Mouse (Mus musculus) c-Kit-negative CD71-positive TER-119-positive erythroid progenitor cells, embryonic 14.5 days (primary cell): ENCODE measurements at regions not wholly inside any gene's neighbourhood (a gene's known extent, or its start where the extent isn't known, plus 50 kb on each side); places are given as distances from the start of the nearest gene placed in this dataset.

Experiments used
- DNase-seq: peaks from one replicate; pipeline ENCODE4 v3.0.0-alpha.2; 2013; ENCODE audit warnings: low read depth, low spot score

DNA sequence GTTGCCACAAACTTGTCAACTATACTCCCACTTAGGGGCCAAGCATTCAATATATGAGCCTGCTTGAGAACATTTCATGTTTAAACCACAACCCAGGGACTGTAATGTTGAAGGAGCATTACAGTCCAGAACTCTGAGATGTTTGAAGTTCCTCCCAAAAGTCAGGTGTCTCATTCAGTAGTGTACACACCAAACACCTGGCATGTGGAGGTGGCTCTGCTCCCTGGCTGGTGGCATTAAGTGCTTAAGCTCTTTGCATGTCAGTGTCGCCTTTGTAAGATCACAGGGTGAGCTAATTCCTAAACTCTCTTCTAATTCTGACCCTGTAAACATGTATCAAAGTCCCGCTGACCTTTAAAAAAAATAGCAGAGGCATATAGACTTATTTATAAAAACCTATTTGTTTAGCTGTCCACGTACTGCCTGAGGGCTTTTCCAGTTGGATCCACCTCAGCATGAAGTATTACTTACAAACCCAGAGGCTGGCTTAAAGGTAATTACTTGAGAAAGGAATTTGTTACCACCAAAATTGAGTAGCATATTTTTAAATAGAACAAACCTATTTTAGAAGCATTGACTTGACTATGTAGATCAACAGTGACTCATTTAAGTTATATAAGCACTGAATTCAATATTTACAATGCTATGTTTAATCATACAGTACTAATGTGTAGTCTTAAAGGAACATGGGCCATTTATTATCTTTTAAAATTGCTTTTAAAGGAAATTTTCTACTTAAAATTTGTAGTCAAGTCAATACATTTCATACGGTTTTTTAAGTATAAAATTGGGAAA, 276.3 kb upstream of the Fermt1 start:
- no peak for DNase-seq

DNA sequence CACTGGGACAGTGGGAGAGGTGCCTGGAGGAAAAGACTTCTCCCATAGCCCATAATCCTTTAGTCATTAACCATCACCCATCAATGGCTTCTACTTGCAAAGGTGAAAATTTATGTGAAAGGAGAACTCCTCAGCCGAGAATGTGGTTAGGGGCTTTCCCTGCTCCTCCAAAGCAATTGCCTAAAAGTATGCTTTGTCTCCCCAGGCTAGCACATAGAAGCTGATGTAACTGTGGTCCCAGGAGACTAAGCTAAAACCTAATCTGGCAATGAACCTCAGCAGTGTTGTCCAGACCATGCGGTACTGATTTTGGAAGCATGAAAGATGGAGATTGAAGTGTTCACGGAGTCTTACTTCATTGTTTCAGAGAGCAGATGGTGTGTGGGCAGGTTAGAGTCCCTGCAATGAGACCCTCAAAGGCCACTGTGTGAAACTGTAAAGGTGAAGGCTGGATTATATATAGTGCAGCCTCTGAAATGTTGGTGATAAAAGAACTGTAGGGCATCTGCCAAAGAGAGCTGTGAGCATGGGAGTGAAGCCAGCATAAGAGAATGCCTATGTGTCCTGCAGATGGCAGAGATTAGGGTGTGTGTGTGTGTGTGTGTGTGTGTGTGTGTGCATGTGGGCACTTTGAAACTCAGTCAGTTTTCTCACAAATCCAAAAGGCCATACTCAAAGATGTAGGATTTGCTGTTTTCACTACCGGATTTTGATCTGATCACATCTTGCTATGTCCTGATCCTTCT, 289.6 kb upstream of the Fermt1 start:
- DNase-seq: no peak

GRCm38 (mm10) chr2:133252131-133252530, 299.8 kb upstream of the Bmp2 start:
- DNase-seq: no peak

- no peak for DNase-seq
Measured at GRCm38 (mm10) chr2:133274424-133274823, 277.5 kb upstream of the Bmp2 start.

DNA sequence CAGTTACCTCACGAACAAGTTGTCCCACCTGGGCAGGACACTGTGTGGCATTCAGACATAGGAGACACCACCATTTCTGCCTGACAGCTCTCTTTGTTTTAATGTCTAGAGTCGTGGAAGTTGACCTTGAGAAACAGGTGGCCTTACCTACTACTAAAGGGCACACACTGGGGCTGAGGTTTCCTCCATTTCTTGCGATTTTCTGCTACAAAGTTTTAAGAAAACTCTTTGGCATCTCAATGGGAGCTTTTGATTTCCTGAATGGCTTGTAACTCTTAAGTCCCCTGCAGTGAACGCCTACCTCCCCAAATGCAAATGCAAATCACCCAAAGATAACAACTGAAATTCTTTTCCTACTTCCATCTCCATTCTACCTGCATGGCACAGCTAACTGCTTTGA, 273.4 kb upstream of the Bmp2 start:
- DNase-seq: no peak

DNA sequence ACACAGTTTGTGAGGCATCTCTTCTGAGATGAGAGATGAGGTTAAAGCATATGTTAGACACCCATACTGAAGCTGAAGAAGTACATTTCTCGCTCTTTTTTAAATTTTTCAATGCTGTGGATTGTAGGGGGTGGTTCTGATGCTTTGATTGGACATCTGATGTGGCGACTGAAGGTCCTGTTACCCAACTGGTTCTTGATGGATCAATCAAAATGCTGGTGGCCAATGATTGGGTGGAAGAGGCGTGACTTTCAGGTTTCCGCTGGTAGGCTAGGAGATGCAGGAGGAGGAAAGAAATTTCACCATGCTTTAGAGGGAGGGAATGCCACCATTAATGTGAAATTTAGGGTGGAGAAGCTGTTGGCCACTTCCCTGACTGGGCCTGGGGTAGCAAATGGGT, 272.7 kb upstream of the Bmp2 start:
- no peak for DNase-seq

DNA sequence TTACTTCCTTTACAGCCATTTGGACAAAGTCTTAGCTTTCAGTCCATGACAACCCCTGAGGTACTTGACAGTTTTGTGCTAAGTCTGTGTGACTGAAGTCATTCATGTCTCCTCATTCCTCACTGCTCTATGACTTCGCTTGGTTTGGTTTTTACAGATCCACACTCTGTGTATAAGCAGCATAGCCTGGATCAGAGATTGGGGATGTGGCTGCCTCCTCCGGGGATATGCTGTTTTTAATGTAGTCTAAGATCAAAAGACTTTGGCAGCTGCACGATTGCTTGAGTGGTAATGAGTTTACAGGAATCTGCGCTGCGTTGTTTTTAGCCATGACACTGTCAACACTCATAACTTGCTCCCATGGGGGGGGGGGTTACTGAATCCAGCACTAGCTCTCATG, 269.3 kb upstream of the Bmp2 start:
- DNase-seq: no peak

GRCm38 (mm10) chr2:133283709-133284108, 268.2 kb upstream of the Bmp2 start:
- no peak for DNase-seq

DNA sequence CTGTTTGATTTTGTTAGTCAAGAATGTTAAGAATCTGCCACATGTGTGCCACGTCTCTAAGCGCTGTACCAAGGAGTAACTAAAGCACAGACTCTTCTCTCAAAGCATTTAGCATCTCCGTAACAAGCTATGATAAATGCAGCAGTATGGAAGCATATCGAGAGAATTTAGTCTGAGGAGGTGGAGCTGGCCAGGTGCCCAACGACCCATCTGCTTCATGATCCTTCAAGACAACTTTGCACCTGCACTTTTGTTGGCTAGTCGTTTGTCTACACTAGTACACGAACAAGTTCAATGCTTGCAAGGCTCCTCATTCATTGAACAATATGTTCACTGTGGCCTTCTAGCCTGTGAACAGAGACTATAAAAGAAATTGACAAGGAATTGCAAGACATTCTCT, 257.8 kb upstream of the Bmp2 start:
- DNase-seq: no peak

GRCm38 (mm10) chr2:133305936-133306335, 246.0 kb upstream of the Bmp2 start:
- DNase-seq: no peak

DNA sequence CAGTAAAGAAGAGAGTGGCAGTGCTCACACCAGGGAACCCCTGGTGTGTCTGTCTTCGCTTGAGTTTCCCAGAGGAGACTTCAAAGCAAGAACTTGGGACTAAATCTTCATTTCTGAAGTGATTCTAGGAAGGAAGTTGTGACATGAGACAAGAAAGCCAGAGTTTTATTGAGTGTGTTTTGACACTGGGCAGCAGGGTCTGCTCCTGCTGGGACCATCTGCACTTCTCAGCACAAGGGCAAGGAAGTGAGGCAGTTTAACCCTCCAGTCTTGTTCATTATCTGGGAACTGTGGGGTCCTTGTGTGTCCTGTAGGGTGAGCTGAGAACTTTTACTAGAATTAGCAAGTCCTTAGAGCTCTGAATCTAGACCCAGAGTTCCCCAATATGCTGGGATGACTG, 241.0 kb upstream of the Bmp2 start:
- DNase-seq: no peak

DNA sequence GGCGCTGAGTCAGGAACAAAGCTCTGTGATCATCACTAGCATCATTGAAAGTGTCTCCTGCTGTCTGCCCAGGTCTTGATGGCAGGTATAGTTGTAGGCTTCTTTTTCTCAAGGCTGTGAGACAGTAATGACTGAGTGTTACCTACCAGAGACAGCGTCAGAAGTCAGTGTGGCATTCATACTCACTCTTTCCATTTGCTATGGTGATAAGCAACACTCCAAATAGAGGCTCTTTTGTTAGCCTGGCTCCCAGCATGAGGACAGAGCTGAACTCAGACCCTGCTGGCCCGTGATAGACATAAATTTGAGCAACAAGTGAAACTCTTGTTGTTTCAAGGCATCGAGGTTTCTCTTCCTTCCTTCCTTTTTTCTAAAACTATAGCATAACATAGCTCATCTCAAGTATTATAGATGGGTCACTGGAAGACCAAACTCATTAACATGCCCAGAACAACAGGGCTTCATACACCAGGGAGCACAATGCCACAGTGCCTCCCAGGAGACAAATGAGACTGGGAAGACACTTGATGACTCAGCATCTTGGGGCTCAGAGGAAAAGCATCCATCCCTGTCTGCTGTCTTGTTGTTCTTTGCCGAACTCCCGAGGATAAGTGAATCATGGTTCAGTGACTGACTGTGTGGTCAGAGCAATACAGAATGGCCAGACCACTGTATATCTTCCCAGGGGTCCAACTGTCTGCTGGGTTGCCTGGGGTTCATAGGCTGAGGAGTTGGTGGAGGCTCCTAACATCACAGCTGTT, 225.5 kb upstream of the Bmp2 start:
- DNase-seq: no peak

DNA sequence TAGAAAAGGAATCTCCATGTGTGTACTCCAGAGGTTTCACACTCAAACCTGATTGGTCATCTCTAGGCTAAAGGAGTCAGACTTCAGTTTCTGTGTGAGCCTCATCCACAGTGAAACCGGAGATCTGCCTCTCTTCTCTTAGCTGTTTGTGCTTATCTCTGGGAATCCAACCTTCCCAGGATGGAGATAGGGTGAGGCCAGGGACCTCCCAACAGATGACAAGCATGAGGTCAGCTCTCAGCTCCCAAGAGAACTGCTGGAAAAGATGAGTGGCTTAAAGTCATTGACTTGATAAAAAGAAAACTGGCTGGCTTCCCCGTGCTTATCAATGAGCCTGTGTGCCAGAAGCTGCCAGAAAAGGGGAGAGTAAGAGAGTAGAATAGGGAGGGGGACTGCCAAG, 224.3 kb upstream of the Bmp2 start:
- DNase-seq: no peak

DNA sequence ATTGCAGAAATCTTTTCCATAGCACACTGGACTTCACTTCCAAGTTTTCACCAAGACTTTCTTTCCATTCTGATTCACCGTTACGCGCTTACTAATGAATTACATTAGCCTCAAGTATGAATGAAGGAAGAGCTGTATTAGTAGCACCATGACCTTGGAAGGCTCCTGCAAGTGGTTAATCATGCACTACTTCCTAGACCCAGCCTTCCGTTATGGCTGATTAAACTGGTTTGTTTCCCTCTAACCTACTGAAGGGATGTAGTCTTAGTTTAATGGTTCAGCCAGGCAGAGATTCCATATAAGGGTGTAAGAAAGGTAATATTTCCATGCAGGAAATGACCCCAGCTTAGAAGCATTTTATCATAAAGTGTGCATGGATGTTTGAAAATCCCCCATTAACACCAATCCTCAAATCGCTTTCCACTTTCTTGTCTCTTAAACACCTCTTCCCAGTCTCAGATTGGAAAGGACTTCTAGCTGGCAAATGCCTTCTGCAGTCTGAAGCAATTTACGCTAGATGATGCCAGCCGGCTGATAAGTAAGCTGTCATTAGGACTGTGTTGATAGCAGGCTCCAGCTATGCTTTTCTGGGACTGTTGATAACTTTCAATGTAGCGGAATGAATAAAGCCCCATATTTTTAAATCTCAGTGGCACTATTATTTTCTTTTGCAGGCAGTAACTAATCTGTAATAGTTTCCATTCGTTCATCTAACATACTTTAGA, 215.6 kb upstream of the Bmp2 start:
- DNase-seq: no peak

DNA sequence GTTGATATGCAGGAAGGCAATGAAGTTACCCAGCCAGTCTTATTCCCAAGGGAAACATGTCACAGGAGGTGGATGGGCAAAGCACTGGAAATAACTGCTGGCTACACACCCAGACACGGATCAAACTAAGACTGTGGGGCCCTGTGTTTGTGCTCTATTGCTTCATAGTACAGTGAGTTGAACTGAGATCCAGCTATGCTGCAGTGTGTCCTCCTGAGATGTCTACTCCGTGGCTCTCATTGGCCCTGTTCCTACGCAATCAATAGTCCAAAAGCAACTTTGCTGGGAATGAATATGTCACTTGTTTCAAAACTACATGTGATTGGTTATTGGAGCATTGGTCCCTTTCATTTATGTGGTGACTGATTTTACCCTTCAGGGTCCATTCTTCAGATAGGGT, 213.8 kb upstream of the Bmp2 start:
- no peak for DNase-seq

DNA sequence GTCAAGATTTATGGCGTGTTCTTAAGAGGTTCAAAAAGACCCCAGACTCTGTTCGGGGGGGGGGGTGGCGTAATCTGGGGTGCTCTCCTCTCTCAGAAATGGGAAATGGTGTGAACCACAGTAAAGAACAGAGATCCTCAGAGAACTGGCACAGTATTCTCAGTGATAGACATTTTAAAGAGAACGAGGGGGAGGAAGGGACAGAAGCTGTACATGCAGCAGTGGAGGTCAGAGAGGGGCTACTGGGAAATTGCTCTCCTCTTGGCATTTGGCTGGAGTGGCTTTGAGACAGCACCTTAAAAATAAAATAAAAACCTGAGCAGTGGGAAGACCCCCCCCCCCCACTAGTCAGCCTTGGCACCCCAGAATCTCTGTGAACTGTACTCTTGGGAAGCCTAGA, 210.6 kb upstream of the Bmp2 start:
- DNase-seq: no peak

- no peak for DNase-seq
Measured at GRCm38 (mm10) chr2:133345964-133346788, 205.8 kb upstream of the Bmp2 start.

- no peak for DNase-seq
Measured at GRCm38 (mm10) chr2:133346789-133347424, 205.1 kb upstream of the Bmp2 start.

DNA sequence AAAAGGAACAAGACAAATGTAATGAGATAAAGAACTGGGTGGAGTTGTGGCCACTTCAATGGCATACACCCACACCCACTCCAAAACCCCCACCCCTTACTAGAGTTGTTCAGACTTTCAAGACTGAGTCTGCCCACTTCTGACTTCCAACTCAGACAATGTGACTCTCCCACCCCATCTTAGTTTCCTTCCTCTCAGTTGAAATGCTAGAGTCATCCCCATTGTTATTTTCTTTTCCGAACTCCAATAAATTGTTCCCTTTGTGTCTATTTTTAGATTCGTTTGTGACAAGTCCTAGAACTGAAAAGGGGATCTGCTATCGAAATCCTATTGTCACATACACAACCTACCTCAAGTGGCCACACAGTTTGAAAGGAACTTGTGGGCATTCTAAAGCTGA, 200.7 kb upstream of the Bmp2 start:
- DNase-seq: no peak

GRCm38 (mm10) chr2:133352800-133353199, 199.2 kb upstream of the Bmp2 start:
- DNase-seq: no peak
